Mouse (Mus musculus) stomach, embryonic 14.5 days (tissue): Measurements from ENCODE around the gene Thumpd2. TPM values are rescaled to one million over a fixed set of nuclear protein-coding genes. Genes with fewer than 3 reads are reported as not detected.

Experiments used
- ATAC-seq: fragments of 200-750 bp; cut with Nextera tagmentation; 2 replicates; pipeline ENCODE4 v1.8.0; 2017; ENCODE audit warnings: low read depth, moderate TSS enrichment; ENCODE audit not compliant: insufficient number of reproducible peaks, insufficient read depth, low FRiP score
- H3K27ac ChIP-seq: fragments of 300-500 bp; sonication (generic); 2 replicates; pipeline ENCODE4 v1.5.1; 2014; ENCODE audit warnings: mild to moderate bottlenecking, low read length, moderate library complexity, mixed read lengths
- H3K27me3 ChIP-seq: fragments of 300-500 bp; sonication (generic); 2 replicates; pipeline ENCODE4 v1.6.1; 2014; ENCODE audit warnings: low read length, control low read depth, mixed read lengths; ENCODE audit not compliant: control insufficient read depth, insufficient read depth
- H3K36me3 ChIP-seq: fragments of 300-500 bp; sonication (generic); 2 replicates; pipeline ENCODE4 v1.6.1; 2014; ENCODE audit warnings: mild to moderate bottlenecking, control low read depth, low read length, moderate library complexity, mixed read lengths; ENCODE audit not compliant: control insufficient read depth, insufficient read depth
- H3K4me1 ChIP-seq: fragments of 300-500 bp; sonication (generic); 2 replicates; pipeline ENCODE4 v1.6.1; 2014; ENCODE audit warnings: low read length, control low read depth, mixed read lengths; ENCODE audit not compliant: control insufficient read depth, insufficient read depth
- H3K4me2 ChIP-seq: fragments of 300-500 bp; sonication (generic); replicated peaks from 2 replicates; pipeline ENCODE4 v1.6.1; 2014; ENCODE audit warnings: low read depth, low read length, control low read depth
- H3K4me3 ChIP-seq: fragments of 300-500 bp; sonication (generic); 2 replicates; pipeline ENCODE4 v1.5.1; 2014; ENCODE audit warnings: low read depth, low read length, control low read depth
- H3K9ac ChIP-seq: fragments of 300-500 bp; sonication (generic); replicated peaks from 2 replicates; pipeline ENCODE4 v1.6.1; 2014; ENCODE audit warnings: low read depth, mild to moderate bottlenecking, control low read depth, low read length, moderate library complexity, mixed read lengths
- H3K9me3 ChIP-seq: fragments of 300-500 bp; sonication (generic); 2 replicates; pipeline ENCODE4 v1.6.1; 2016; ENCODE audit warnings: low read depth, low read length, control low read depth; ENCODE audit not compliant: control insufficient read depth
- WGBS: fragments of 180-500 bp; shearing (Covaris S2); extraction: QIAGEN DNeasy Blood & Tissue Kit; methylation state at CpG from one replicate; pipeline ENCODE4 v1.1.7; 2014; 5-methylcytosine and 5-hydroxymethylcytosine counted together
- polyA plus RNA-seq: library from polyadenylated mRNA; unstranded; fragments of >200 nt; fragmentation: Nextera tagmentation; extraction: Ambion mirVana; gene quantifications from 2 replicates; pipeline ENCODE4 v1.2.1, GENCODE M21; 2014

The Thumpd2 gene
- polyA plus RNA-seq, 1 experiment from 2014 or later, result 13.0 TPM

DNA sequence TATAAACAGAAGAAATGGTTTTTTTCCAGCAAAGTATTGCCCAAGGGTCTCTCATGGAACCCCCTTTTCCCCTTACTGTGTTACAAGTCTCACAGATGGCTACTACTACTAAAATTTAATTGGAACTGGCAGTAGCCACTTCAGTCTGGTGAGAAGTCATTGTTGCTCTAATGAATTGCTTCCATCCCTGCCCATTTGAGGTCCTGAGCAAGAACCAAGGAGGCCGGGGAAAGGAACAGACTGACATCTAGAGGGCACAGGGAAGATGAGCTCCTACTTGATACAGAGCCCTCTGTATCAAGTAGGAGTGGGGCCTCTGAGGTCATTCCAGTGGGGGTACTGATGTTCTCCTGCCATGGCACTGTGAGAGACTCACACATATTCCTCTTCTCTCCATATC, 47.8 kb downstream of the Thumpd2 start:
- no peak overlapping the region for H3K9ac ChIP-seq
- H3K27ac ChIP-seq, result no peak overlapping the region
- H3K9me3 ChIP-seq, result no peaks in the 10 kb centered on the region
- no peaks in the 10 kb centered on the region for H3K36me3 ChIP-seq
- H3K4me2 ChIP-seq, result no peak overlapping the region
- no peaks in the 10 kb centered on the region for H3K4me1 ChIP-seq
- H3K27me3 ChIP-seq, result no peaks in the 10 kb centered on the region
- WGBS, result 80% methylated on average over 1 of the region's 1 CpGs
- ATAC-seq, result no peak
- no peak overlapping the region for H3K4me3 ChIP-seq

GRCm38 (mm10) chr17:81015814-81016447, 49.0 kb downstream of the Thumpd2 start:
- H3K27ac ChIP-seq, result no peak overlapping the region
- H3K9ac ChIP-seq, result no peak overlapping the region
- peaks cover 8% of the 10 kb centered on the region for H3K4me1 ChIP-seq
- H3K4me3 ChIP-seq, result no peak overlapping the region
- no peak overlapping the region for H3K4me2 ChIP-seq
- peak; percentile 59; the same call in 1 of the 2 replicates for ATAC-seq
- no peaks in the 10 kb centered on the region for H3K9me3 ChIP-seq
- WGBS, result 31% methylated on average over 4 of the region's 4 CpGs
- H3K36me3 ChIP-seq, result no peaks in the 10 kb centered on the region
- H3K27me3 ChIP-seq, result no peaks in the 10 kb centered on the region

DNA sequence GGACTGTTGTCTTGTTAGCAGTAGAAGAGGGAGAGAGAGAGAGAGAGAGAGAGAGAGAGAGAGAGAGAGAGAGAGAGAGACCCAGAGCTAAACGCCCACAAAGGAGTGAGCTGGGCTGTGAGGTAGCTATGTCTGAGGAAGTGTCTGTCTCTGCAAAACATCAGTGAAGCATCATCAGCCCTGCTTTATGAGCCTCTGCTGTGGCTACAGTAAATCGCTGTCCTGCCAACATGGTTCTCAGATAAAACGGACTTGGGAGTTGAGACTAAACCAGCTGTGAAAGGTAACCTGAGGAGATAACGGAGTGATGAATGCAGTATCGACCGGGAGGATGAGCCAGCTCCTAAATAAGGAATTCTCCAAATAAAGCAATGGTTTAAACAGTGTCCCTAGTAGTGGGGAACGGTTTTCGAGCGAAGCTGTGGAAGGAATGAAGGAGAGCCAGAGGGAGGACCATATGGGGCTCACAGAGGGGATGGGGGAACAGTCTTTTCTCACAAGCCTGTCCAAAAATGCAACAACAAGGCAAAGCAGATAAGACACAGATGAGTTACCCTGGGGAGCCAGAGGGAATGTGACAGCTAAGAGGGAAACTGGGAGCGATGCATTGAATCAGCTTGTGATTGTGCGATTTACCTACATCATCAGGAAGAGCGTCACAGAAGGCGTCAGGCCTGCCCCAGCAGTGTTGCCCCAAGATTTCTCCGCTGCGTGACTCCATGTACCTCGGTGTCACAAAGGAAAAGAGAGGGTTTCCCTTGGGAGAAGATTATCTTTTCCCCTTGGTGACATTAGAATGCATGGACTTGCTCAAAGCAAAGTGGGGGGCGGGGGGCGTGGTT, 53.8 kb downstream of the Thumpd2 start:
- Histone ChIP-seq H3K27ac (no peak overlapping the region), H3K27me3 (no peaks in the 10 kb centered on the region), H3K4me2 (no peak overlapping the region), H3K4me1 (peaks cover 8% of the 10 kb centered on the region), H3K4me3 (no peak overlapping the region), H3K9me3 (no peaks in the 10 kb centered on the region), H3K9ac (no peak overlapping the region), H3K36me3 (no peaks in the 10 kb centered on the region)
- WGBS, result 59% methylated on average over 18 of the region's 18 CpGs
- peak; percentile 29; the same call in 1 of the 2 replicates for ATAC-seq

DNA sequence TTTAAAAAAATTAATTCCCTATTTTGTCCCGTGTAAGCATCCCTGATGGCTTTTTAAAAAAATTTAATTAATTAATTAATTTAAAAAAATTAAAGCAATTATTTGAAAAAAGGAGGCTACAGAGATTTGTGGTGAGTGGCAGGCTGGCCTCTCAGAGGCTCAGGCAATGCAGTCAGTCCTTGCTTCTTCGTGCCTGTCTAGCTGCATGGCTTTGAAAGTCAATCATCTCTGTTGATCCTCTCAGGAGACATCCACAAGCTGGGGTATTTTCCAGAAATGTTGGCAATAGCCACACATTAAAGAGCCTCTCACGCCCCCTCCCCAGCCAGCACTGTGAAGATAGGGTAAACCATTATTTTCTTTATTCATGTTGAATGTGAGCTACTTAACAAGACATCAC, 54.7 kb downstream of the Thumpd2 start:
- 60% methylated on average over 3 of the region's 3 CpGs for WGBS

GRCm38 (mm10) chr17:81009112-81009511, 55.8 kb downstream of the Thumpd2 start:
- 81% methylated on average over 10 of the region's 10 CpGs for WGBS

More for the DNA sequence above, 54.7 kb downstream of the Thumpd2 start:
- Histone ChIP-seq H3K9me3 (no peaks in the 10 kb centered on the region), H3K36me3 (no peaks in the 10 kb centered on the region), H3K9ac (no peak overlapping the region), H3K27ac (no peak overlapping the region), H3K4me1 (peaks cover 8% of the 10 kb centered on the region), H3K27me3 (no peaks in the 10 kb centered on the region), H3K4me3 (no peak overlapping the region), H3K4me2 (no peak overlapping the region)
- no peak for ATAC-seq

DNA sequence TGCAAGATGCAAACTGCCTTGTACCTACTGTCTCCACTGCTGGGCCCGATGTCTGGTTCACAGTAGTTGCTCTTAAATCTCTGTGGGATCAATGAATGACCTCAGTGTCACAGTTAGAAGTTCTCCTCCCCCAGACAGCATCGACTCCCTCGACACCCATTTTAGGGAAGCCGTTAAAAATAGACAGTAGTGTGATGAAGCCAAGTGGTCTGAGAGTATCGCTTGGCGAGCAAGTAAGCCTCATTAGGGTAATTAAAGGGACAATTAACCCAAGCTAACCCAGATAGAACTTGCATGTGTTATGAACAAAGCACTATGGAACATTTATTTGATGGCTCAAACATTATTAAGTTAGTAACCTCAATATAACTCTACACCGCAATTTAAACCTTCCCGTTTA, 59.6 kb downstream of the Thumpd2 start:
- no peak for ATAC-seq
- WGBS, result 74% methylated on average over 8 of the region's 8 CpGs
- 0 out of 2 replicates have a peak, but pooled peaks cover 9% of the 10 kb centered on the region for H3K4me1 ChIP-seq
- no peaks in the 10 kb centered on the region for H3K9me3 ChIP-seq
- no peak overlapping the region for H3K9ac ChIP-seq
- H3K36me3 ChIP-seq, result no peaks in the 10 kb centered on the region
- no peak overlapping the region for H3K27ac ChIP-seq
- H3K27me3 ChIP-seq, result no peaks in the 10 kb centered on the region
- H3K4me2 ChIP-seq, result no peak overlapping the region
- H3K4me3 ChIP-seq, result no peak overlapping the region

More at GRCm38 (mm10) chr17:81009112-81009511, 55.8 kb downstream of the Thumpd2 start:
- ATAC-seq, result no peak
- Histone ChIP-seq H3K27ac (no peak overlapping the region), H3K9ac (no peak overlapping the region), H3K4me1 (peaks cover 17% of the 10 kb centered on the region), H3K4me3 (no peak overlapping the region), H3K9me3 (no peaks in the 10 kb centered on the region), H3K4me2 (no peak overlapping the region), H3K36me3 (no peaks in the 10 kb centered on the region), H3K27me3 (no peaks in the 10 kb centered on the region)

DNA sequence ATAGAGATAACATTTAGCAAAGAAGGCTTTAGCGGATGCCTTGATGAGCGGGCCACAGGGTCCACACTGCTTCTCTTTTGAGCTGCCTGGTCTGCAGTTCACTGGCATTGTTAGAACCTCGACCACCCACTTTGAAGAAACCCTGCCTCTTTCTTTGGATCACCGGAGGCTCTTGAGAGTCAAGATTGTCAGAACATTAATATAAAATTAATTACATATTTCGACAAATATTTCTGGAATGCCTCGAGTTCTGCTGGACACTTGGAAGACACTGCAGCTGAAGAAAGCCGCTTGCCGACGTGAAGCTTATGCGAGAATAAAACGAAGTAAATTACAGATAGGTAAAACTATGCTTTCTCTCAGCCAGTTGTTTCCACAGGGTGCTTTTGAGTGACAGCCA, 60.4 kb downstream of the Thumpd2 start:
- Histone ChIP-seq H3K4me3 (no peak overlapping the region), H3K27me3 (no peaks in the 10 kb centered on the region), H3K27ac (no peak overlapping the region), H3K9me3 (no peaks in the 10 kb centered on the region), H3K9ac (no peak overlapping the region), H3K36me3 (no peaks in the 10 kb centered on the region), H3K4me1 (0 out of 2 replicates have a peak, but pooled peaks cover 9% of the 10 kb centered on the region), H3K4me2 (no peak overlapping the region)
- no peak for ATAC-seq
- 49% methylated on average over 11 of the region's 11 CpGs for WGBS

DNA sequence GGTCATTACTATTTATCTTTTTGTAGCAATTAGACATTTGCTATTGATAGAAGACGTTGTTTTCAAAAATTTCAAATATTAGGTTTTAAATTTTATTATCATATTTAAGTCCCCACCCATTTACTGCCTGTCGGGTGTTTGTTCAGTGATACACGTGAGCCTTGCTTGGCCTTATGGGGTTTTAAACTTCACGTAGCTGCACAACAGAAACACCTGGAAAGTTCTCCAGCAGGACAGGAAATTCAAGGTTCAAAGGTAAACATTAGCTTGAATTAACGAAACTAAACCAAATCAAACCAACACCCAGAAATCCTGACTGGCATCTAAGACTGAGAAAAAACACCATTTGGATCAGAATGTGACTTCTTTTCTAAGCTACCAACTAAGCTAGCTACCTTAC, 62.8 kb downstream of the Thumpd2 start:
- WGBS, result 36% methylated on average over 5 of the region's 5 CpGs
- Histone ChIP-seq H3K27me3 (no peaks in the 10 kb centered on the region), H3K27ac (peak overlapping the region; percentile 12; the same call in 1 of the 2 replicates), H3K4me2 (no peak overlapping the region), H3K9ac (no peak overlapping the region), H3K4me1 (0 out of 2 replicates have a peak, but pooled peaks cover 9% of the 10 kb centered on the region), H3K4me3 (no peak overlapping the region), H3K36me3 (no peaks in the 10 kb centered on the region), H3K9me3 (no peaks in the 10 kb centered on the region)
- 0 out of 2 replicates have a peak, but pooled peaks have one; percentile 33 for ATAC-seq
